Mouse (Mus musculus): ENCODE data around the gene Krtap13-1. TPM values are rescaled to one million over a fixed set of nuclear protein-coding genes. Genes with fewer than 3 reads are reported as not detected.

Gene Krtap13-1
- not detected in 2 replicates for polyA plus RNA-seq (2014; fragmentation: Nextera tagmentation; extraction: Ambion mirVana)

GRCm38 (mm10) chr16:88728812-88729275 is at the start of gene Krtap13-1:
Krtap13-1 (plus strand) TSS chr16:88728862.
- Histone ChIP-seq H3K36me3 (ENCODE audit: control insufficient read depth, insufficient read depth, low read length) (no peaks in the 10 kb centered on the region), H3K4me3 (ENCODE audit: low read length) (no peak within 1 kb of the TSS), H3K9ac (ENCODE audit: low read depth, low read length) (no peak within 1 kb of the TSS), H3K9me3 (ENCODE audit: control insufficient read depth, low read length) (no peaks in the 10 kb centered on the region), H3K4me1 (ENCODE audit: control insufficient read depth, insufficient read depth, low read length) (no peaks in the 10 kb centered on the region), H3K27ac (ENCODE audit: low read depth, low read length) (no peak within 1 kb of the TSS), H3K4me2 (replicated peaks; ENCODE audit: low read depth, low read length) (no peak within 1 kb of the TSS), H3K27me3 (ENCODE audit: control insufficient read depth, insufficient read depth, low read length) (no peaks in the 10 kb centered on the region)
- ATAC-seq (ENCODE audit: low FRiP score, low TSS enrichment) = no peak
- 80% methylated on average over 4 of the region's 4 CpGs for WGBS

GRCm38 (mm10) chr16:88679099-88679498 is 49.6 kb upstream of the Krtap13-1 start:
- H3K27me3 ChIP-seq (ENCODE audit: control insufficient read depth, insufficient read depth, low read length) = no peaks in the 10 kb centered on the region
- H3K4me3 ChIP-seq (ENCODE audit: low read length) = no peak overlapping the region
- H3K36me3 ChIP-seq (ENCODE audit: control insufficient read depth, insufficient read depth, low read length) = no peaks in the 10 kb centered on the region
- H3K4me2 ChIP-seq (replicated peaks; ENCODE audit: low read depth, low read length) = no peak overlapping the region
- no peak for ATAC-seq (ENCODE audit: low FRiP score, low TSS enrichment)
- H3K9me3 ChIP-seq (ENCODE audit: control insufficient read depth, low read length) = no peaks in the 10 kb centered on the region
- H3K27ac ChIP-seq (ENCODE audit: low read depth, low read length) = no peak overlapping the region
- H3K9ac ChIP-seq (ENCODE audit: low read depth, low read length) = no peak overlapping the region
- 80% methylated on average over 6 of the region's 6 CpGs for WGBS
- no peaks in the 10 kb centered on the region for H3K4me1 ChIP-seq (ENCODE audit: control insufficient read depth, insufficient read depth, low read length)

GRCm38 (mm10) chr16:88681282-88681681 is 47.4 kb upstream of the Krtap13-1 start:
- Histone ChIP-seq H3K9me3 (ENCODE audit: control insufficient read depth, low read length) (no peaks in the 10 kb centered on the region), H3K9ac (ENCODE audit: low read depth, low read length) (no peak overlapping the region), H3K36me3 (ENCODE audit: control insufficient read depth, insufficient read depth, low read length) (no peaks in the 10 kb centered on the region), H3K4me2 (replicated peaks; ENCODE audit: low read depth, low read length) (no peak overlapping the region), H3K27ac (ENCODE audit: low read depth, low read length) (no peak overlapping the region), H3K4me3 (ENCODE audit: low read length) (no peak overlapping the region), H3K27me3 (ENCODE audit: control insufficient read depth, insufficient read depth, low read length) (no peaks in the 10 kb centered on the region), H3K4me1 (ENCODE audit: control insufficient read depth, insufficient read depth, low read length) (no peaks in the 10 kb centered on the region)
- ATAC-seq (ENCODE audit: low FRiP score, low TSS enrichment) = no peak
- 71% methylated on average over 2 of the region's 2 CpGs for WGBS

GRCm38 (mm10) chr16:88696256-88696655 is 32.4 kb upstream of the Krtap13-1 start:
- H3K9me3 ChIP-seq (ENCODE audit: control insufficient read depth, low read length) = no peaks in the 10 kb centered on the region
- no peak overlapping the region for H3K4me2 ChIP-seq (replicated peaks; ENCODE audit: low read depth, low read length)
- ATAC-seq (ENCODE audit: low FRiP score, low TSS enrichment) = no peak
- no peak overlapping the region for H3K27ac ChIP-seq (ENCODE audit: low read depth, low read length)
- H3K4me3 ChIP-seq (ENCODE audit: low read length) = no peak overlapping the region
- 56% methylated on average over 4 of the region's 4 CpGs for WGBS
- H3K36me3 ChIP-seq (ENCODE audit: control insufficient read depth, insufficient read depth, low read length) = no peaks in the 10 kb centered on the region
- no peaks in the 10 kb centered on the region for H3K27me3 ChIP-seq (ENCODE audit: control insufficient read depth, insufficient read depth, low read length)
- H3K4me1 ChIP-seq (ENCODE audit: control insufficient read depth, insufficient read depth, low read length) = no peaks in the 10 kb centered on the region
- H3K9ac ChIP-seq (ENCODE audit: low read depth, low read length) = no peak overlapping the region

GRCm38 (mm10) chr16:88701072-88701864 is 27.4 kb upstream of the Krtap13-1 start:
- ATAC-seq (ENCODE audit: low FRiP score, low TSS enrichment) = no peak
- no peak overlapping the region for H3K27ac ChIP-seq (ENCODE audit: low read depth, low read length)
- H3K9ac ChIP-seq (ENCODE audit: low read depth, low read length) = no peak overlapping the region

GRCm38 (mm10) chr16:88707496-88708012 is 21.1 kb upstream of the Krtap13-1 start, which contains the start of gene 2310061N02Rik:
2310061N02Rik (minus strand) TSS chr16:88707962.
- H3K27me3 ChIP-seq (ENCODE audit: control insufficient read depth, insufficient read depth, low read length) = no peaks in the 10 kb centered on the region
- no peak within 1 kb of the TSS for H3K27ac ChIP-seq (ENCODE audit: low read depth, low read length)
- WGBS = 90% methylated on average over 10 of the region's 10 CpGs
- no peaks in the 10 kb centered on the region for H3K4me1 ChIP-seq (ENCODE audit: control insufficient read depth, insufficient read depth, low read length)
- H3K36me3 ChIP-seq (ENCODE audit: control insufficient read depth, insufficient read depth, low read length) = no peaks in the 10 kb centered on the region
- no peaks in the 10 kb centered on the region for H3K9me3 ChIP-seq (ENCODE audit: control insufficient read depth, low read length)
- H3K9ac ChIP-seq (ENCODE audit: low read depth, low read length) = no peak within 1 kb of the TSS
- H3K4me2 ChIP-seq (replicated peaks; ENCODE audit: low read depth, low read length) = no peak within 1 kb of the TSS
- H3K4me3 ChIP-seq (ENCODE audit: low read length) = no peak within 1 kb of the TSS
- ATAC-seq (ENCODE audit: low FRiP score, low TSS enrichment) = no peak

More at GRCm38 (mm10) chr16:88701072-88701864, 27.4 kb upstream of the Krtap13-1 start:
- Histone ChIP-seq H3K36me3 (ENCODE audit: control insufficient read depth, insufficient read depth, low read length) (no peaks in the 10 kb centered on the region), H3K9me3 (ENCODE audit: control insufficient read depth, low read length) (no peaks in the 10 kb centered on the region), H3K27me3 (ENCODE audit: control insufficient read depth, insufficient read depth, low read length) (no peaks in the 10 kb centered on the region), H3K4me2 (replicated peaks; ENCODE audit: low read depth, low read length) (no peak overlapping the region), H3K4me1 (ENCODE audit: control insufficient read depth, insufficient read depth, low read length) (no peaks in the 10 kb centered on the region), H3K4me3 (ENCODE audit: low read length) (no peak overlapping the region)
- WGBS = 40% methylated on average over 4 of the region's 4 CpGs

- no peak for ATAC-seq (ENCODE audit: low FRiP score, low TSS enrichment)
- Histone ChIP-seq H3K9me3 (ENCODE audit: control insufficient read depth, low read length) (no peaks in the 10 kb centered on the region), H3K9ac (ENCODE audit: low read depth, low read length) (no peak overlapping the region), H3K27me3 (ENCODE audit: control insufficient read depth, insufficient read depth, low read length) (no peaks in the 10 kb centered on the region), H3K36me3 (ENCODE audit: control insufficient read depth, insufficient read depth, low read length) (no peaks in the 10 kb centered on the region), H3K4me2 (replicated peaks; ENCODE audit: low read depth, low read length) (no peak overlapping the region), H3K4me3 (ENCODE audit: low read length) (no peak overlapping the region), H3K4me1 (ENCODE audit: control insufficient read depth, insufficient read depth, low read length) (no peaks in the 10 kb centered on the region), H3K27ac (ENCODE audit: low read depth, low read length) (no peak overlapping the region)
- WGBS = 75% methylated on average over 4 of the region's 4 CpGs
Measured at GRCm38 (mm10) chr16:88710757-88711156, 17.9 kb upstream of the Krtap13-1 start.

GRCm38 (mm10) chr16:88711245-88711644 is 17.4 kb upstream of the Krtap13-1 start:
- H3K27ac ChIP-seq (ENCODE audit: low read depth, low read length) = no peak overlapping the region
- H3K9ac ChIP-seq (ENCODE audit: low read depth, low read length) = no peak overlapping the region
- no peak overlapping the region for H3K4me2 ChIP-seq (replicated peaks; ENCODE audit: low read depth, low read length)
- ATAC-seq (ENCODE audit: low FRiP score, low TSS enrichment) = no peak
- 83% methylated on average over 6 of the region's 6 CpGs for WGBS
- H3K9me3 ChIP-seq (ENCODE audit: control insufficient read depth, low read length) = no peaks in the 10 kb centered on the region
- no peaks in the 10 kb centered on the region for H3K36me3 ChIP-seq (ENCODE audit: control insufficient read depth, insufficient read depth, low read length)
- H3K4me1 ChIP-seq (ENCODE audit: control insufficient read depth, insufficient read depth, low read length) = no peaks in the 10 kb centered on the region
- no peak overlapping the region for H3K4me3 ChIP-seq (ENCODE audit: low read length)
- no peaks in the 10 kb centered on the region for H3K27me3 ChIP-seq (ENCODE audit: control insufficient read depth, insufficient read depth, low read length)

- Histone ChIP-seq H3K4me3 (ENCODE audit: low read length) (no peak overlapping the region), H3K9ac (ENCODE audit: low read depth, low read length) (no peak overlapping the region), H3K36me3 (ENCODE audit: control insufficient read depth, insufficient read depth, low read length) (no peaks in the 10 kb centered on the region), H3K4me1 (ENCODE audit: control insufficient read depth, insufficient read depth, low read length) (no peaks in the 10 kb centered on the region), H3K9me3 (ENCODE audit: control insufficient read depth, low read length) (no peaks in the 10 kb centered on the region), H3K4me2 (replicated peaks; ENCODE audit: low read depth, low read length) (no peak overlapping the region), H3K27me3 (ENCODE audit: control insufficient read depth, insufficient read depth, low read length) (no peaks in the 10 kb centered on the region), H3K27ac (ENCODE audit: low read depth, low read length) (no peak overlapping the region)
- no peak for ATAC-seq (ENCODE audit: low FRiP score, low TSS enrichment)
Measured at GRCm38 (mm10) chr16:88716549-88716948, 12.1 kb upstream of the Krtap13-1 start.
